Mouse (Mus musculus) intestine, postnatal 0 days (tissue): ENCODE measurements around the gene Tmem235. TPM values are rescaled to one million over a fixed set of nuclear protein-coding genes. Genes with fewer than 3 reads are reported as not detected.

Experiments
- ATAC-seq: fragments of 200-750 bp; cut with Nextera tagmentation; 2 replicates; pipeline ENCODE4 v1.8.0; 2017; ENCODE audit warnings: mild to moderate bottlenecking, moderate TSS enrichment, moderate library complexity
- H3K27ac ChIP-seq: fragments of 300-500 bp; sonication (generic); 2 replicates; pipeline ENCODE4 v1.5.1; 2014; ENCODE audit warnings: mild to moderate bottlenecking, low read depth, low read length, moderate library complexity
- H3K27me3 ChIP-seq: fragments of 300-500 bp; sonication (generic); replicated peaks from 2 replicates; pipeline ENCODE4 v1.6.1; 2014; ENCODE audit warnings: low read length, mixed read lengths; ENCODE audit not compliant: control insufficient read depth, insufficient read depth
- H3K36me3 ChIP-seq: fragments of 300-500 bp; sonication (generic); 2 replicates; pipeline ENCODE4 v1.6.1; 2014; ENCODE audit warnings: mild to moderate bottlenecking, moderate library complexity; ENCODE audit not compliant: control insufficient read depth, insufficient read depth
- H3K4me1 ChIP-seq: fragments of 300-500 bp; sonication (generic); replicated peaks from 2 replicates; pipeline ENCODE4 v1.6.1; 2014; ENCODE audit warnings: antibody characterized with exemption, low read length, mixed read lengths; ENCODE audit not compliant: control insufficient read depth, insufficient read depth
- H3K4me2 ChIP-seq: fragments of 300-500 bp; sonication (generic); replicated peaks from 2 replicates; pipeline ENCODE4 v1.6.1; 2014; ENCODE audit warnings: low read depth, mild to moderate bottlenecking, moderate library complexity
- H3K4me3 ChIP-seq: fragments of 300-500 bp; sonication (generic); 2 replicates; pipeline ENCODE4 v1.5.1; 2014; ENCODE audit warnings: low read depth, low read length
- H3K9ac ChIP-seq: fragments of 300-500 bp; sonication (generic); 2 replicates; pipeline ENCODE4 v1.6.1; 2014; ENCODE audit warnings: mild to moderate bottlenecking, low read depth, low read length
- H3K9me3 ChIP-seq: fragments of 300-500 bp; sonication (generic); 2 replicates; pipeline ENCODE4 v1.6.1; 2016; ENCODE audit warnings: mixed run types; ENCODE audit not compliant: control insufficient read depth
- CTCF ChIP-seq: sonication (generic); IDR thresholded peaks from 2 replicates; pipeline ENCODE4 v1.5.1; 2016; ENCODE audit warnings: low read depth, mild to moderate bottlenecking, control low read depth, antibody characterized with exemption, moderate library complexity
- WGBS: fragments of 180-500 bp; shearing (Covaris S2); extraction: QIAGEN DNeasy Blood & Tissue Kit; methylation state at CpG from one replicate; pipeline ENCODE4 v1.1.7; 2014; 5-methylcytosine and 5-hydroxymethylcytosine counted together
- polyA plus RNA-seq: library from polyadenylated mRNA; unstranded; fragments of >200 nt; fragmentation: Nextera tagmentation; extraction: Ambion mirVana; gene quantifications from 2 replicates; pipeline ENCODE4 v1.2.1, GENCODE M21; 2015

The Tmem235 gene
- polyA plus RNA-seq, 1 experiment from 2014 or later: not detected

DNA sequence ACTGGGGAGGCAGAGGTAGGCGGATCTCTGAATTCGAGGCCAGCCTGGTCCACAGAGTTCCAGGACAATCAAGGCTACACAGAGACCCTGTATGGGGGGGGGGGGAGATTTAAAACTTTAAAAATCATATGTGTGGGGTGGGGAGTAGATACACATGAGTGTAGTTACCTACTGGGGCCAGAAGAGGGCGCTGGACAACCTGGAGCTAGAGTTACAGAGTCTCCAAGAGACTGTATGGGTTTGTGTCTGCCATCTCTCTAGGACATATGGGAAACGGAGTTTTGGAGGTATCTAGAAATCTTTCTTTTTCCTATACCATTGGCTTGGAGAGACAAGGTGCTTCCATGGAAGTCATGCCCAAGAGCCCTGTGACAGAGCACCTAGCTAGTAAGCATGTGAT lies 13.9 kb downstream of the Tmem235 start:
- TF ChIP-seq CTCF: peak; percentile 74
- H3K4me1 ChIP-seq: peaks cover 11% of the 10 kb centered on the region; the same call in 1 of the 2 replicates
- H3K9ac ChIP-seq: no peak overlapping the region
- no peak for ATAC-seq
- H3K27ac ChIP-seq: no peak overlapping the region
- H3K4me3 ChIP-seq: no peak overlapping the region
- no peaks in the 10 kb centered on the region for H3K27me3 ChIP-seq
- H3K4me2 ChIP-seq: no peak overlapping the region
- H3K9me3 ChIP-seq: no peaks in the 10 kb centered on the region
- H3K36me3 ChIP-seq: no peaks in the 10 kb centered on the region
- WGBS: 62% methylated on average over 4 of the region's 4 CpGs

DNA sequence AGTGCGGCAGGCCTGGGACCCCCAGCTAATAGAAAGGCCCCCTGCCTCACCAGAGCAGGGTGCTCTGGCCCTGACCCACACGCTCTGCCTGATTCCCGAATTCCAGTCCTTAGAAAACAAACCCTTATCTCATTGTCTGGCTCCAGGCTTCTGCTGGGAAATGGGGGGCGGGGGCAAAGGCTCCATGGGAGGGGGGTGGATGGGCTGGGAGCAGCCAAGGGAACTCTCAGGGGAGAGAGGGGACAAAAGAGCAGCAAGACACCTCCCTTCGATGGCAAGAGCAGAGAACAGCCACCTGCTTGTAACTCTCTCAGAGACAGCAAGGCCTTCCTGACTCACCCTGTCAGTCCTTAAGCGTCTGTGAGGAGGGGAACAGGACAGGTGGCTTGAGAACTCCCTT lies 15.1 kb downstream of the Tmem235 start:
- Histone ChIP-seq H3K4me3 (no peak overlapping the region), H3K27ac (no peak overlapping the region), H3K9ac (no peak overlapping the region), H3K27me3 (no peaks in the 10 kb centered on the region), H3K4me1 (peaks cover 13% of the 10 kb centered on the region; the same call in 1 of the 2 replicates), H3K9me3 (no peaks in the 10 kb centered on the region), H3K4me2 (no peak overlapping the region), H3K36me3 (no peaks in the 10 kb centered on the region)
- 49% methylated on average over 6 of the region's 6 CpGs for WGBS
- no peak for TF ChIP-seq CTCF
- no peak for ATAC-seq

DNA sequence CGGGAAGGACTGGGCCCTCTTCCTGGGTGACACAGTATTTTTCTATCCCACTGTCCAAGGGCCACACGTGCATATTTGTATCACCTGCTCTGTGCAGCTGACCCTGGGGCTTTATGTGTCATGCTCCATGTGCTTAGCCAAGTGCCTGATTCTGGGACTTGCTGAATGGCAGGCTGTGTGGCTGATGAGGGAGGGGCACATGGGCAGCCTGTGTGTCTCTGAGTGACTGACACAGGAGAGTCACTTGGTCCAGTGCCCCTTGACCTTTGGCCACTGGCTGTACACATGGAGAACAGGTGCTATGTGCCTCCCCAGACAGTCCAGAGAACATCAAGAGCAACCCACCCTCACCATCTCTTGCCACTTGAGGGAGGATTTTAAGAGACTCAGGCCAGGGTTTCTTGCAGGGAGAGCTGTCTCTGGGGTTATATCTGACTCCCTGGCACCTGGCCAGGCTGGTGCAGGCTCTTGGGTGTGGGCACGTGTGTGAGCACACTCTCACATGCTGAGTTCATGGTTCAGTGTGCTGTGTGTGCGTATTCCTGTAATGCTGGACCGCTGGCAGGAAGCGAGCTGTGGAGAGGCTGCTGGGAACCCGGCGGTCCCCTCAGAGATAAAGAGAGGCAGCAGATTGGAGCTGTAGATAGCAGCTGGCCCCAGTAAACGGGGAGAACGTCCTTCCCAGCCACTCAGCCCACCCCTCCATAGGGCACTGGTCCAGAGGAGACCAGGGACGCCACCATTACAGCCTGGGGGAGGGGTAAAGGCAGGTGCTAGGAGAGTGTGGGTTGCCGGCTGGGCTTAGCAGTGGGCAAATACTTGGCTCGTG lies 17.6 kb downstream of the Tmem235 start:
- peaks cover 24% of the 10 kb centered on the region for H3K4me1 ChIP-seq
- no peak overlapping the region for H3K4me3 ChIP-seq
- peak; percentile 77 for ATAC-seq
- H3K27ac ChIP-seq: peak overlapping the region; percentile 61
- peak overlapping the region; percentile 27 for H3K4me2 ChIP-seq
- no peaks in the 10 kb centered on the region for H3K36me3 ChIP-seq
- H3K9me3 ChIP-seq: no peaks in the 10 kb centered on the region
- no peak for TF ChIP-seq CTCF
- no peak overlapping the region for H3K9ac ChIP-seq
- 12% methylated on average over 13 of the region's 13 CpGs for WGBS
- H3K27me3 ChIP-seq: no peaks in the 10 kb centered on the region

DNA sequence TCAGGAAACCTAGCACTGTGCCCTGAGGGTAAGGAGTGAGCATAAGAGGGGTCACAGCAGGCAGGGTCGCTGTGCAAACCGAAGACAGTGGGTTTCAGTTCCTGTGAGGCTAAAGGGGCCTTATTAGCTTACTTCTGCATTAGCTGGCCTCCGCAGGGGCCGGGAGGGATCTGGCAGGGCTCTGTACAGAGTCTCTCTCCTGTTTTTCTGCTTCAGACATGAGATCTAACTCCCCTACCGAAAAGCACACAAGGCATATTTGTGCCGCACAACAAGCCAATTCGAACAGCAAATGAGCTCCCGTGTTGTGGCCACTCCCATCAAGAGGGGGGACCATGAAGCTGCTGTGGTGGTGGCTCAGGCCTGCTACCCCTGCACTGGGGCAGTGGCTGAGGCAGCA lies 18.3 kb downstream of the Tmem235 start:
- Histone ChIP-seq H3K27me3 (no peaks in the 10 kb centered on the region), H3K36me3 (no peaks in the 10 kb centered on the region), H3K9ac (no peak overlapping the region), H3K9me3 (no peaks in the 10 kb centered on the region), H3K4me2 (peak overlapping the region; percentile 27), H3K27ac (peak overlapping the region; percentile 61), H3K4me3 (no peak overlapping the region), H3K4me1 (peaks cover 24% of the 10 kb centered on the region)
- 44% methylated on average over 8 of the region's 8 CpGs for WGBS
- no peak for ATAC-seq
- TF ChIP-seq CTCF: no peak

DNA sequence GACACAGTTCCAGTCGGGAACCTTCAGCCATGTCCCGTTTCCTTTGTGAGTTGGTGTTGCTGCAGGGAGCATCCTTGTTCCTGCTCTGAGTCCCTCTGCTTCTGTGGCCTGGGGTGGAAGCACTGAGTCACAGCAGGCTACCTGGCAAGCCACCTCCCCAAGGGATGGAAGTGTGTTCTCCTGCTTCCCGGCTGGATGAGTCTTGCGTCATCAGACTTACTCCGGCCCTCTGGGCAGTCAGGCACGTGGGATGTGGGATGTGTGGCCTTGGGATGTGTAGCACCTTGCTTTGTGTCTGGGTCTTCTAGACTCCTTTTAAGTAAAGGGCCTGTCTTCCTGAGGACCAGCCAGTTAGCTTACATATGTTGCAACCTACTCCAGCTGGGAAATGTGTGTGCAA lies 19.1 kb downstream of the Tmem235 start:
- Histone ChIP-seq H3K4me1 (peaks cover 24% of the 10 kb centered on the region), H3K4me2 (no peak overlapping the region), H3K27ac (no peak overlapping the region), H3K36me3 (no peaks in the 10 kb centered on the region), H3K4me3 (no peak overlapping the region), H3K9ac (no peak overlapping the region), H3K27me3 (no peaks in the 10 kb centered on the region), H3K9me3 (no peaks in the 10 kb centered on the region)
- WGBS: 73% methylated on average over 6 of the region's 6 CpGs
- ATAC-seq: no peak
- no peak for TF ChIP-seq CTCF

DNA sequence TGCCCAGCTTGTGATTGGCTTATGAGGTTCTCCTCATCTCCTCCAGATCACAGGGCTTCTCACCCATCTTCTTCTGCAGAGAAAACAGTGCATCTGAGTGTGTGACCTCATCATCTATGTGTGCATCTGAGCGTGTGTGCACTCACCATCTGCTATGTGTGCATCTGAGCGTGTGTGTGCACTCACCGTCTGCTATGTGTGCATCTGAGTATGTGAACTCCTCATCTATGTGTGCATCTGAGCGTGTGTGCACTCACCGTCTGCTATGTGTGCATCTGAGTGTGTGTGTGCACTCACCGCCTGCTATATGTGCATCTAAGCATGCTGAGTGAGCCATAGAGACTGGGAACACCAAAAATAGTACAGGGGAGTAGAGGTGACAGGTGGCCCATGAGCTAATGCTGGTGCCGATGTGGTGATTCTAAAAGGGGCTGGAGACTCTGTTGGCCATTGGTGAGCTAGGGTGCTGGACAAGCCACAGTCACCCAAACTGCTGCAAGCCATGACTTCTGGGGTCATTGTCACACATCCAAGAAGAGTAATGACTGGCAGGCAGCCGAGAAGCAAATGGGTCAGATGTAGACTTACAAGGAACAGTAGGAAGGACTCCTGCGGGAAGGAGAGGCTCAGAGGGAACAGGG lies 19.9 kb downstream of the Tmem235 start:
- ATAC-seq: no peak
- H3K36me3 ChIP-seq: no peaks in the 10 kb centered on the region
- no peak overlapping the region for H3K27ac ChIP-seq
- no peaks in the 10 kb centered on the region for H3K9me3 ChIP-seq
- peaks cover 24% of the 10 kb centered on the region for H3K4me1 ChIP-seq
- no peak overlapping the region for H3K4me2 ChIP-seq
- 89% methylated on average over 9 of the region's 9 CpGs for WGBS
- H3K9ac ChIP-seq: 0 out of 2 replicates have a peak overlapping the region, but pooled peaks have one; percentile 31
- TF ChIP-seq CTCF: no peak
- no peaks in the 10 kb centered on the region for H3K27me3 ChIP-seq
- no peak overlapping the region for H3K4me3 ChIP-seq
